Mouse (Mus musculus): ENCODE results near the gene Cmtm2b.
"Not testable (repeated sequence)": the region's sequence is repeated elsewhere in the genome, so short reads cannot be mapped to it uniquely, and the experiment has no call there.

The Cmtm2b gene

GRCm38 (mm10) chr8:104321930-104322329, at the start of gene Cmtm2b:
Gene Cmtm2b (plus strand): TSS chr8:104322230.
- DNase-seq (ENCODE audit: low read depth, low spot score): not testable (repeated sequence)

GRCm38 (mm10) chr8:104293081-104293480, 28.9 kb upstream of the Cmtm2b start, which contains the start of gene Cmtm2a:
Gene Cmtm2a (minus strand): TSS chr8:104293181.
- peak; percentile 7 for DNase-seq (ENCODE audit: low read depth, low spot score)

GRCm38 (mm10) chr8:104294396-104294795, 27.6 kb upstream of the Cmtm2b start:
- DNase-seq (ENCODE audit: low read depth, low spot score): no peak

- DNase-seq (ENCODE audit: low read depth, low spot score): not testable (repeated sequence)
These were observed 20.5 kb upstream of the Cmtm2b start for GRCm38 (mm10) chr8:104301577-104301976.

GRCm38 (mm10) chr8:104302536-104302935, 19.5 kb upstream of the Cmtm2b start:
- DNase-seq (ENCODE audit: low read depth, low spot score): not testable (repeated sequence)

GRCm38 (mm10) chr8:104304962-104305361, 17.1 kb upstream of the Cmtm2b start:
- no peak for DNase-seq (ENCODE audit: low read depth, low spot score)

GRCm38 (mm10) chr8:104308341-104308740, 13.7 kb upstream of the Cmtm2b start:
- peak; percentile 21 for DNase-seq (ENCODE audit: low read depth, low spot score)

GRCm38 (mm10) chr8:104309441-104310155, 12.4 kb upstream of the Cmtm2b start, which contains the start of the genes Gm45711 and Cmtm1:
Gene Gm45711 (minus strand): TSS chr8:104310081.
Gene Cmtm1 (minus strand): TSS chr8:104310145.
- DNase-seq (ENCODE audit: low read depth, low spot score): peak; percentile 41

- DNase-seq (ENCODE audit: low read depth, low spot score): not testable (repeated sequence)
These were observed 10.0 kb upstream of the Cmtm2b start for GRCm38 (mm10) chr8:104312023-104312422.

- no peak for DNase-seq (ENCODE audit: low read depth, low spot score)
These were observed 8.7 kb upstream of the Cmtm2b start for GRCm38 (mm10) chr8:104313311-104313710.

GRCm38 (mm10) chr8:104321267-104321666, 763 bp upstream of the Cmtm2b start, which contains the start of gene Gm11020:
Gene Gm11020 (plus strand): TSS chr8:104321567.
- DNase-seq (ENCODE audit: low read depth, low spot score): not testable (repeated sequence)

- no peak for DNase-seq (ENCODE audit: low read depth, low spot score)
These were observed 10.9 kb downstream of the Cmtm2b start for GRCm38 (mm10) chr8:104332665-104333631.

- DNase-seq (ENCODE audit: low read depth, low spot score): no peak
These were observed 11.8 kb downstream of the Cmtm2b start for GRCm38 (mm10) chr8:104333786-104334185.

- no peak for DNase-seq (ENCODE audit: low read depth, low spot score)
These were observed 12.2 kb downstream of the Cmtm2b start for GRCm38 (mm10) chr8:104334196-104334595.

- DNase-seq (ENCODE audit: low read depth, low spot score): no peak
These were observed 14.8 kb downstream of the Cmtm2b start for GRCm38 (mm10) chr8:104336806-104337205.

GRCm38 (mm10) chr8:104337890-104338289, 15.9 kb downstream of the Cmtm2b start:
- DNase-seq (ENCODE audit: low read depth, low spot score): no peak

- DNase-seq (ENCODE audit: low read depth, low spot score): peak; percentile 46
These were observed 17.4 kb downstream of the Cmtm2b start, which contains the start of gene Cmtm3 for GRCm38 (mm10) chr8:104339229-104339982. Gene Cmtm3 (plus strand): TSS chr8:104339410.

GRCm38 (mm10) chr8:104339983-104340232, 17.9 kb downstream of the Cmtm2b start:
- DNase-seq (ENCODE audit: low read depth, low spot score): no peak

- peak; percentile 85 for DNase-seq (ENCODE audit: low read depth, low spot score)
These were observed 18.4 kb downstream of the Cmtm2b start for GRCm38 (mm10) chr8:104340233-104341105.

GRCm38 (mm10) chr8:104341106-104341561, 19.1 kb downstream of the Cmtm2b start:
- peak; percentile 88 for DNase-seq (ENCODE audit: low read depth, low spot score)
